Mouse (Mus musculus) testis, adult 2 months (tissue): ENCODE results near the gene Pcdh17.

Source experiments
- CTCF ChIP-seq: fragments of 200-500 bp; IDR thresholded peaks from 2 replicates; pipeline ENCODE4 v1.5.1; 2012; ENCODE audit warnings: low read depth, mild to moderate bottlenecking, inconsistent platforms, low read length, moderate library complexity; ENCODE audit not compliant: control insufficient read depth, insufficient read depth, insufficient replicate concordance
- POLR2A ChIP-seq: fragments of 200-500 bp; IDR thresholded peaks from 2 replicates; pipeline ENCODE4 v1.6.1; 2012; ENCODE audit warnings: low read depth, mild to moderate bottlenecking, inconsistent platforms, low read length, moderate library complexity; ENCODE audit not compliant: control insufficient read depth

- TF ChIP-seq POLR2A (no peak), CTCF (no peak)
These were observed 127.7 kb downstream of the Pcdh17 start for GRCm38 (mm10) chr14:84571071-84571470.
